Mouse (Mus musculus): ENCODE data around the gene Naxd.

GRCm38 (mm10) chr8:11530849-11531248, 33.5 kb downstream of the Naxd start:
- TF ChIP-seq CTCF (IDR thresholded peaks at IDR 0.05; ENCODE audit: low read depth): no peak
- no peak for TF ChIP-seq EP300 (IDR thresholded peaks at IDR 0.05; ENCODE audit: low read depth)

Measured in heart, postnatal 0 days (tissue).